25 mouse cellular contexts compared by ENCODE assay signal in genomic region chr6:139750599-139750998, GRCm38 (mm10).
DNase-seq lines count a peak whose midpoint lies in the region; ATAC-seq lines count a peak whose summit lies in the region.
"Had no signal": no experiment of that assay in that cellular context is flagged by ENCODE, and none has a peak within 500 bp of the region (broad histone marks: within the 10 kb centered on the region; RNA-seq: fewer than 3 reads in every experiment).

No protein-coding gene starts in this region.

- no peaks in the 10 kb centered on the region for H3K4me1 ChIP-seq in lung, embryonic 16.5 days (replicated peaks; ENCODE audit: control insufficient read depth, insufficient read depth, low read length)
- H3K4me1 ChIP-seq: embryonic facial prominence, embryonic 10.5 days; embryonic facial prominence, embryonic 12.5 days; forebrain, embryonic 15.5 days had no signal

- no peak for DNase-seq in frontal cortex, postnatal 10 days (ENCODE audit: low spot score in 2 of 2)
- DNase-seq in lung, postnatal 36 days: no peak
- DNase-seq in right cerebral cortex, adult 2 months (ENCODE audit: low spot score in 2 of 2): peak; percentile 37 to 39
- DNase-seq in right cerebral cortex, postnatal 4 days: no peak
- DNase-seq: adrenal gland, adult 8-10 months; adrenal gland, postnatal 14 days; adrenal gland, postnatal 36 days; B cell, adult 2 months; cerebellum, adult 11 months; cerebellum, adult 18-20 months; cerebellum, adult 8-10 months; cerebellum, adult 9-11 months; cerebellum, postnatal 25 days had no signal

- H3K9me3 ChIP-seq in lung, embryonic 16.5 days (ENCODE audit: control insufficient read depth, low read length): no peaks in the 10 kb centered on the region
- H3K9me3 ChIP-seq: embryonic facial prominence, embryonic 10.5 days; embryonic facial prominence, embryonic 12.5 days; forebrain, embryonic 13.5 days; forebrain, embryonic 15.5 days had no signal

- H3K27me3 ChIP-seq in lung, embryonic 16.5 days (ENCODE audit: control insufficient read depth, insufficient read depth, low read depth, low read length): no peaks in the 10 kb centered on the region
- H3K27me3 ChIP-seq: CH12.LX; embryonic facial prominence, embryonic 12.5 days; forebrain, embryonic 13.5 days; forebrain, embryonic 15.5 days; Patski had no signal

- no peak overlapping the region for H3K4me3 ChIP-seq in lung, embryonic 16.5 days (ENCODE audit: low read length)
- H3K4me3 ChIP-seq: embryonic facial prominence, embryonic 10.5 days; embryonic facial prominence, embryonic 12.5 days; forebrain, embryonic 13.5 days; forebrain, embryonic 15.5 days had no signal

- no peak overlapping the region for H3K27ac ChIP-seq in lung, embryonic 16.5 days (ENCODE audit: low read length)
- H3K27ac ChIP-seq: embryonic facial prominence, embryonic 10.5 days; embryonic facial prominence, embryonic 12.5 days; forebrain, embryonic 13.5 days; forebrain, embryonic 15.5 days had no signal

- ATAC-seq in frontal cortex, adult (ENCODE audit: low TSS enrichment): peak; percentile 94
- peak; percentile 28; the same call in 1 of the 2 replicates for ATAC-seq in lung, embryonic 16.5 days (ENCODE audit: low read depth)
- ATAC-seq: activated CD4-positive, CD25-positive, alpha-beta regulatory T cell, adult 4 months; CD4-positive, CD25-positive, alpha-beta regulatory T cell, adult 4 months; forebrain, embryonic 13.5 days; forebrain, embryonic 15.5 days; forebrain, postnatal 0 days; Patski had no signal

- 70% methylated on average over 2 of the region's 2 CpGs for WGBS in lung, embryonic 16.5 days

- no peak overlapping the region for H3K9ac ChIP-seq in lung, embryonic 16.5 days (ENCODE audit: low read length)
- H3K9ac ChIP-seq: embryonic facial prominence, embryonic 12.5 days; forebrain, embryonic 13.5 days; forebrain, embryonic 15.5 days; forebrain, postnatal 0 days had no signal

- H3K36me3 ChIP-seq in lung, embryonic 16.5 days (ENCODE audit: control insufficient read depth, insufficient read depth, low read length): no peaks in the 10 kb centered on the region
- H3K36me3 ChIP-seq: embryonic facial prominence, embryonic 10.5 days; embryonic facial prominence, embryonic 12.5 days; forebrain, embryonic 15.5 days; G1E had no signal

- no peak overlapping the region for H3K4me2 ChIP-seq in lung, embryonic 16.5 days (ENCODE audit: low read depth, low read length)
- H3K4me2 ChIP-seq: embryonic facial prominence, embryonic 12.5 days; forebrain, embryonic 13.5 days; forebrain, embryonic 15.5 days had no signal

Comparison
In these comparisons a context has a peak if more than half of its experiments do, and no peak if none do; other contexts are left out.
1. DNase-seq: peak in right cerebral cortex, adult 2 months (2 of 2); none in frontal cortex, postnatal 10 days (0 of 2), lung, postnatal 36 days (single experiment) and right cerebral cortex, postnatal 4 days (single experiment).